Mouse (Mus musculus): Measurements from ENCODE around the gene Amdhd2. TPM values are rescaled to one million over a fixed set of nuclear protein-coding genes. Genes with fewer than 3 reads are reported as not detected.

The Amdhd2 gene
- 20.9 and 22.7 TPM in 2 replicates for polyA plus RNA-seq (2016; fragmentation: Nextera tagmentation; extraction: Ambion mirVana)

- Histone ChIP-seq H3K9me3 (replicated peaks) (no peaks in the 10 kb centered on the region), H3K9ac (peak within 1 kb of the TSS; percentile 85), H3K4me2 (peak within 1 kb of the TSS; percentile 99), H3K27ac (peak within 1 kb of the TSS; percentile 97), H3K4me3 (peak within 1 kb of the TSS; percentile 71), H3K27me3 (replicated peaks) (no peaks in the 10 kb centered on the region), H3K4me1 (peaks cover 64% of the 10 kb centered on the region), H3K36me3 (peaks cover 34% of the 10 kb centered on the region)
- under 1% methylated on average over 47 of the region's 47 CpGs for WGBS (ENCODE audit: insufficient replicate concordance)
- ATAC-seq: peak; percentile 86
These were observed at the start of gene Amdhd2 for GRCm38 (mm10) chr17:24163176-24163962. Gene Amdhd2 (minus strand): TSS chr17:24163766.

- WGBS (ENCODE audit: insufficient replicate concordance): 71% methylated on average over 6 of the region's 6 CpGs
- no peak overlapping the region for H3K4me2 ChIP-seq
- H3K9me3 ChIP-seq (replicated peaks): no peaks in the 10 kb centered on the region
- H3K27ac ChIP-seq: no peak overlapping the region; the same call in 1 of the 2 replicates
- H3K4me3 ChIP-seq: no peak overlapping the region
- no peak overlapping the region for H3K9ac ChIP-seq
- no peak for ATAC-seq
- peaks cover 42% of the 10 kb centered on the region for H3K27me3 ChIP-seq (replicated peaks)
- H3K36me3 ChIP-seq: peaks cover 40% of the 10 kb centered on the region
- H3K4me1 ChIP-seq: peaks cover 76% of the 10 kb centered on the region
These were observed 49.6 kb upstream of the Amdhd2 start for GRCm38 (mm10) chr17:24213186-24213585.

GRCm38 (mm10) chr17:24212441-24213018 lies 49.0 kb upstream of the Amdhd2 start:
- peaks cover 33% of the 10 kb centered on the region for H3K36me3 ChIP-seq
- H3K4me1 ChIP-seq: peaks cover 77% of the 10 kb centered on the region
- peak overlapping the region; percentile 21; the same call in 1 of the 2 replicates for H3K27ac ChIP-seq
- no peaks in the 10 kb centered on the region for H3K9me3 ChIP-seq (replicated peaks)
- H3K27me3 ChIP-seq (replicated peaks): peaks cover 47% of the 10 kb centered on the region
- 34% methylated on average over 5 of the region's 5 CpGs for WGBS (ENCODE audit: insufficient replicate concordance)
- H3K4me3 ChIP-seq: peak overlapping the region; percentile 54
- H3K9ac ChIP-seq: no peak overlapping the region
- peak overlapping the region; percentile 87 for H3K4me2 ChIP-seq
- no peak for ATAC-seq

GRCm38 (mm10) chr17:24211631-24212440 lies 48.3 kb upstream of the Amdhd2 start:
- Histone ChIP-seq H3K27me3 (replicated peaks) (peaks cover 52% of the 10 kb centered on the region), H3K9ac (peak overlapping the region; percentile 71), H3K4me1 (peaks cover 77% of the 10 kb centered on the region), H3K27ac (peak overlapping the region; percentile 64; the same call in 1 of the 2 replicates), H3K4me2 (peak overlapping the region; percentile 87), H3K9me3 (replicated peaks) (no peaks in the 10 kb centered on the region), H3K4me3 (peak overlapping the region; percentile 54), H3K36me3 (peaks cover 27% of the 10 kb centered on the region)
- WGBS (ENCODE audit: insufficient replicate concordance): 6% methylated on average over 37 of the region's 37 CpGs
- no peak for ATAC-seq

GRCm38 (mm10) chr17:24210591-24210990 lies 47.0 kb upstream of the Amdhd2 start:
- no peak for ATAC-seq
- H3K27me3 ChIP-seq (replicated peaks): peaks cover 52% of the 10 kb centered on the region
- peaks cover 14% of the 10 kb centered on the region for H3K36me3 ChIP-seq
- no peak overlapping the region for H3K4me3 ChIP-seq
- H3K4me2 ChIP-seq: peak overlapping the region; percentile 100
- 50% methylated on average over 3 of the region's 3 CpGs for WGBS (ENCODE audit: insufficient replicate concordance)
- peak overlapping the region; percentile 71; the same call in 1 of the 2 replicates for H3K9ac ChIP-seq
- H3K4me1 ChIP-seq: peaks cover 85% of the 10 kb centered on the region
- no peaks in the 10 kb centered on the region for H3K9me3 ChIP-seq (replicated peaks)
- H3K27ac ChIP-seq: 0 out of 2 replicates have a peak overlapping the region, but pooled peaks have one; percentile 98

GRCm38 (mm10) chr17:24209916-24210240 lies 46.3 kb upstream of the Amdhd2 start:
- Histone ChIP-seq H3K4me2 (peak overlapping the region; percentile 100), H3K27ac (peak overlapping the region; percentile 98), H3K9me3 (replicated peaks) (no peaks in the 10 kb centered on the region), H3K36me3 (peaks cover 7% of the 10 kb centered on the region), H3K9ac (peak overlapping the region; percentile 88; the same call in 1 of the 2 replicates), H3K4me1 (peaks cover 89% of the 10 kb centered on the region), H3K27me3 (replicated peaks) (peaks cover 52% of the 10 kb centered on the region), H3K4me3 (peak overlapping the region; percentile 77)
- no peak for ATAC-seq
- 58% methylated on average over 3 of the region's 3 CpGs for WGBS (ENCODE audit: insufficient replicate concordance)

- Histone ChIP-seq H3K9ac (peak within 1 kb of the TSS; percentile 88), H3K9me3 (replicated peaks) (no peaks in the 10 kb centered on the region), H3K4me1 (peaks cover 90% of the 10 kb centered on the region), H3K4me3 (peak within 1 kb of the TSS; percentile 77), H3K27me3 (replicated peaks) (peaks cover 48% of the 10 kb centered on the region), H3K27ac (peak within 1 kb of the TSS; percentile 98), H3K36me3 (peaks cover under 1% of the 10 kb centered on the region), H3K4me2 (peak within 1 kb of the TSS; percentile 100)
- WGBS (ENCODE audit: insufficient replicate concordance): 2% methylated on average over 41 of the region's 43 CpGs
- ATAC-seq: peak; percentile 88
These were observed 45.7 kb upstream of the Amdhd2 start, which contains the start of gene Ntn3 for GRCm38 (mm10) chr17:24209043-24209915. Gene Ntn3 (minus strand): TSS chr17:24209531.

- Histone ChIP-seq H3K36me3 (no peaks in the 10 kb centered on the region), H3K4me1 (peaks cover 95% of the 10 kb centered on the region), H3K27ac (peak overlapping the region; percentile 98), H3K27me3 (replicated peaks) (peaks cover 46% of the 10 kb centered on the region), H3K4me3 (peak overlapping the region; percentile 77), H3K9me3 (replicated peaks) (no peaks in the 10 kb centered on the region), H3K9ac (peak overlapping the region; percentile 88), H3K4me2 (peak overlapping the region; percentile 100)
- no peak; the same call in 1 of the 2 replicates for ATAC-seq
- WGBS (ENCODE audit: insufficient replicate concordance): 4% methylated on average over 29 of the region's 29 CpGs
These were observed 45.1 kb upstream of the Amdhd2 start for GRCm38 (mm10) chr17:24208641-24209042.

GRCm38 (mm10) chr17:24207768-24208640 lies 44.4 kb upstream of the Amdhd2 start:
- H3K27me3 ChIP-seq (replicated peaks): peaks cover 43% of the 10 kb centered on the region
- peak overlapping the region; percentile 88 for H3K9ac ChIP-seq
- H3K36me3 ChIP-seq: no peaks in the 10 kb centered on the region
- no peaks in the 10 kb centered on the region for H3K9me3 ChIP-seq (replicated peaks)
- H3K4me2 ChIP-seq: peak overlapping the region; percentile 100
- peak overlapping the region; percentile 98 for H3K27ac ChIP-seq
- 62% methylated on average over 34 of the region's 34 CpGs for WGBS (ENCODE audit: insufficient replicate concordance)
- no peak for ATAC-seq
- peak overlapping the region; percentile 77 for H3K4me3 ChIP-seq
- peaks cover 97% of the 10 kb centered on the region for H3K4me1 ChIP-seq

All from liver, embryonic 12.5 days (tissue).